Mouse (Mus musculus): ENCODE data around the gene Pex6. TPM values are rescaled to one million over a fixed set of nuclear protein-coding genes. Genes with fewer than 3 reads are reported as not detected.

Gene Pex6
- total and polyA plus RNA-seq, 2 experiments from 2014 or later, result 17.6 to 38.5 TPM

DNA sequence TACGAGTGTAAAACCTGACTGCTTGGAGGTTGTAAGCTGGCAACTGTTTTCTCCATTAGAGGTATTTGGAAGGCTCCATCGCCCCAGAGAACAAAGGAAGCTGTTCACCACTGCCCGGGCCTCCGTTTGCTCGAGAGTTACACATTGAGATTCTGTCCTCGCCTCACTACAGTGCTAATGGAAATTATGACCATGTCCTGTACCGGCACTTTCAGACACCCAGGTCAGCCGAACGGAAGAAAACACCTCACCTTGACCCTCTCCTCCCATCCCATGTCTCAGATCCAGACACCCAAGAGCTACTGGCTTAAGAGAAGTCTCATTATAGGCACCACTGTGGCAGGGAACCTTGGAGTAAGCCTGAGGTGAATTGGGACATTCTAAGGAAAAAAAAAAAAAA lies 2.6 kb downstream of the Pex6 start:
- H3K27ac ChIP-seq (ENCODE audit: low read depth, low read length), result no peak overlapping the region
- H3K9ac ChIP-seq (replicated peaks; ENCODE audit: low read length, poor library complexity, severe bottlenecking), result no peak overlapping the region
- no peaks in the 10 kb centered on the region for H3K9me3 ChIP-seq (ENCODE audit: low read length)
- H3K4me1 ChIP-seq (ENCODE audit: insufficient read depth, low read length), result peaks cover 7% of the 10 kb centered on the region
- ATAC-seq (ENCODE audit: low FRiP score) (no peak), DNase-seq (ENCODE audit: low spot score) (no peak)
- no peak for TF ChIP-seq CTCF (IDR thresholded peaks at IDR 0.05)
- no peaks in the 10 kb centered on the region for H3K27me3 ChIP-seq (ENCODE audit: insufficient read depth, low read length)
- H3K4me2 ChIP-seq (ENCODE audit: low read depth, low read length, poor library complexity, severe bottlenecking), result no peak overlapping the region
- H3K4me3 ChIP-seq (ENCODE audit: low read depth, low read length), result no peak overlapping the region
- peaks cover 23% of the 10 kb centered on the region for H3K36me3 ChIP-seq (ENCODE audit: insufficient read depth, low read length)
- WGBS, result 89% methylated on average over 9 of the region's 9 CpGs

DNA sequence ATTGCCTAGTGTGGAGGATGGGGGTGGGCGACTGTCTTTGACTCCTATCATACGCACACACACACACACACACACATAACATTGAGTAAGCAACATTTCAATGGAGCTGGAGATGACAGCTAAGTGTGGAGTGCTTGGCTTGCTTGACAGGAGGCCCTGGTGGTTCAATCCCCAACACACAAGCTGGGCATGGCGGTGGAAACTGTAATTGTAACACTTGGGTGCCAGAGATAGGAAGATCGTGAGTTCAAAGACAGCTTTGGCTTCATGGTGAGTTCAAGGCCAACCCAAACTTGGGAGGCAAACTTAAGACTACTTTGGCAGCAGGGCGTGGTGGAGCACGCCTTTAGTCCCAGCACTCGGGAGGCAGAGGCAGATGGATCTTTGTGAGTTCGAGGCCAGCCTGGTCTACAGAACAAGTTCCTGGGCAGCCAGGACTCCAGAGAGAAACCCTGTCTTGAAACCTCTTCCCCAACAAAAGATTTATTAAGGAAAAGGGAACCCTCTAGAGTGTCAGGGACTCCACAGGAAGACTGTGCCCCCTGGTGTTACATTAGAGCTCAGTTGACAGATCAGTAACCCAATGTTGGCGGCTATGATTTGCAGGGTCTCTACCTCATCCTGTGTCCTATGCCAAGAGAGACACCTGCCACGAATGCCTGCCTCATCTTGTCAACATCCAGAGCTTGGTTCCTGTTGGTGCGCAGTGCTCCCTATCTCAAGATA lies 3.7 kb downstream of the Pex6 start:
- 95% methylated on average over 11 of the region's 11 CpGs for WGBS
- DNase-seq (ENCODE audit: low spot score) (no peak), ATAC-seq (ENCODE audit: low FRiP score) (no peak)
- Histone ChIP-seq H3K27me3 (ENCODE audit: insufficient read depth, low read length) (no peaks in the 10 kb centered on the region), H3K4me1 (ENCODE audit: insufficient read depth, low read length) (peaks cover 7% of the 10 kb centered on the region), H3K36me3 (ENCODE audit: insufficient read depth, low read length) (peaks cover 23% of the 10 kb centered on the region), H3K9ac (replicated peaks; ENCODE audit: low read length, poor library complexity, severe bottlenecking) (no peak overlapping the region), H3K9me3 (ENCODE audit: low read length) (no peaks in the 10 kb centered on the region), H3K4me3 (ENCODE audit: low read depth, low read length) (no peak overlapping the region), H3K27ac (ENCODE audit: low read depth, low read length) (no peak overlapping the region), H3K4me2 (ENCODE audit: low read depth, low read length, poor library complexity, severe bottlenecking) (no peak overlapping the region)
- no peak for TF ChIP-seq CTCF (IDR thresholded peaks at IDR 0.05)

DNA sequence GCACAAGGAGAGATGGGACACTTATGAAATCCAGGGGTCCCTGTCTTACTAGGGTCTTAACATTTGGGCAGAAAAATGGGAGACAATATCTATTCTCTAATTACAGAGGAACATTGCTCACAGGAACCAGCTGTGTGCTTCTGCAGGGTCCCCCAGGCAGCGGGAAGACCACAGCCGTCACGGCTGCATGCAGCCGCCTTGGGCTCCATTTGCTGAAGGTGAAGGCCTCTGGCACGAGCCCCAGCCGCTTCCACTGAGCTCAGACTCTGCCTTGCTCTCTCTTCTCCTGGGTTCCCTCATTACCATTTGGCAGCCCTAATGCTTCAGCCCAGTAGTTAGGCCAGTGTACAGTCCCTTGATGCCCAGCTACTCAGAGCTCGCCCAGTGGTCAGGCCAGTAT lies 9.8 kb downstream of the Pex6 start:
- no peak for DNase-seq (ENCODE audit: low spot score)
- no peak for TF ChIP-seq CTCF (IDR thresholded peaks at IDR 0.05)
- H3K4me3 ChIP-seq (ENCODE audit: low read depth, low read length), result no peak overlapping the region
- no peak overlapping the region for H3K4me2 ChIP-seq (ENCODE audit: low read depth, low read length, poor library complexity, severe bottlenecking)
- H3K9me3 ChIP-seq (ENCODE audit: low read length), result no peaks in the 10 kb centered on the region
- H3K27ac ChIP-seq (ENCODE audit: low read depth, low read length), result no peak overlapping the region
- no peak for ATAC-seq (ENCODE audit: low FRiP score)
- H3K36me3 ChIP-seq (ENCODE audit: insufficient read depth, low read length), result peaks cover 33% of the 10 kb centered on the region
- H3K9ac ChIP-seq (replicated peaks; ENCODE audit: low read length, poor library complexity, severe bottlenecking), result no peak overlapping the region
- no peaks in the 10 kb centered on the region for H3K27me3 ChIP-seq (ENCODE audit: insufficient read depth, low read length)
- H3K4me1 ChIP-seq (ENCODE audit: insufficient read depth, low read length), result no peaks in the 10 kb centered on the region
- 91% methylated on average over 7 of the region's 7 CpGs for WGBS

DNA sequence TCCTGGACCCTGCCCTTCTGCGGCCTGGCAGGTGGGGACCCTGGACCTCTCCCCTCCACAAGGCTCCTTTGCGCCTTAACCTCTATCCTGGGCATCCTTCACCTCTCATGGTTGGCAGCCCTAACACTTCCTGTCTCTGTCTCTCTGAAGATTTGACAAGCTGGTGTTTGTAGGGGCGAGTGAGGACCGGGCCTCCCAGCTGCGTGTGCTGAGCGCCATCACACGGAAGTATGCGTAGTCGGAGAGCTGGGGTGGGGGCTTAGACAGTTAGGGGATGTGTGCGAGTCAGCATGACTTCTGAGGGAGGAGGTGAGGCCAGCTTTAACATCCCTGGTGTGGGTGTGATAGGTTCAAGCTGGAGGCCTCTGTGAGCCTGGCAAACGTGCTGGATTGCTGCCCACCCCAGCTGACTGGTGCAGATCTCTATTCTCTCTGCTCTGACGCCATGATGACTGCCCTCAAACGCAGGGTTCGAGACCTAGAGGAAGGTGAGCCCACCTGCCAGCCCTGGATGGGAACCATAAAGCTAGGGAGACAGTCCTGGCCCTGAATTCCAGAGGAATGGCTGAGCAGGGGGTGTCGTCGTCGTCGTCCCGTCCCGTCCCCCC lies 13.3 kb downstream of the Pex6 start:
- TF ChIP-seq CTCF (IDR thresholded peaks at IDR 0.05), result no peak
- Histone ChIP-seq H3K4me3 (ENCODE audit: low read depth, low read length) (no peak overlapping the region), H3K36me3 (ENCODE audit: insufficient read depth, low read length) (peaks cover 26% of the 10 kb centered on the region), H3K4me1 (ENCODE audit: insufficient read depth, low read length) (no peaks in the 10 kb centered on the region), H3K9ac (replicated peaks; ENCODE audit: low read length, poor library complexity, severe bottlenecking) (no peak overlapping the region), H3K27me3 (ENCODE audit: insufficient read depth, low read length) (no peaks in the 10 kb centered on the region), H3K9me3 (ENCODE audit: low read length) (no peaks in the 10 kb centered on the region), H3K4me2 (ENCODE audit: low read depth, low read length, poor library complexity, severe bottlenecking) (no peak overlapping the region), H3K27ac (ENCODE audit: low read depth, low read length) (no peak overlapping the region)
- DNase-seq (ENCODE audit: low spot score) (no peak), ATAC-seq (ENCODE audit: low FRiP score) (no peak)
- WGBS, result 83% methylated on average over 19 of the region's 20 CpGs

DNA sequence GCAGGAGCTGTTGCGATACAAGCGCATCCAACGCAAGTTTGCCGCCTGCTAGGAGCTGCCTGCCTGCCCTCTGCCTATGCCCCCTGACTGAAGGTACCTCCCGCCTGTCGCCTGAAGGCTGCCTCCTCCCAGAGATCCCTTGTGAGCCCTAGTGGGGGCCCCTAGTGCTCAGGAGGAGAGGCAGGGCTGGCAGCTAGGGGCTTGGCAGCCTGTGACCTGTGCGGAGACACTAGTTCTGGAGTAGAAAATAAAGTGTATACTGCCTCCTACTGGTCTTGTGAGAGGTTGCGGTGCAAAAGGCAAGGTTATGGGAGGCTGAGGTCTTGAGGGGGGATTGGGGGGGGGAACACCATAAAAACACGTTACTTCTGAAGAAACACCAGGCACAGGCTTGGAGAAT lies 14.0 kb downstream of the Pex6 start:
- peak; percentile 27; the same call in 1 of the 2 replicates for ATAC-seq (ENCODE audit: low FRiP score)
- Histone ChIP-seq H3K9me3 (ENCODE audit: low read length) (no peaks in the 10 kb centered on the region), H3K36me3 (ENCODE audit: insufficient read depth, low read length) (peaks cover 25% of the 10 kb centered on the region), H3K4me1 (ENCODE audit: insufficient read depth, low read length) (no peaks in the 10 kb centered on the region), H3K9ac (replicated peaks; ENCODE audit: low read length, poor library complexity, severe bottlenecking) (no peak overlapping the region), H3K4me2 (ENCODE audit: low read depth, low read length, poor library complexity, severe bottlenecking) (no peak overlapping the region), H3K4me3 (ENCODE audit: low read depth, low read length) (no peak overlapping the region), H3K27ac (ENCODE audit: low read depth, low read length) (no peak overlapping the region), H3K27me3 (ENCODE audit: insufficient read depth, low read length) (no peaks in the 10 kb centered on the region)
- TF ChIP-seq CTCF (IDR thresholded peaks at IDR 0.05), result peak; percentile 65
- WGBS, result 52% methylated on average over 9 of the region's 9 CpGs
- peak; percentile 55 for DNase-seq (ENCODE audit: low spot score)

Data from midbrain, postnatal 0 days (tissue).